Mouse (Mus musculus): ENCODE measurements at regions not wholly inside any gene's neighbourhood (a gene's known extent, or its start where the extent isn't known, plus 50 kb on each side); places are given as distances from the start of the nearest gene placed in this dataset.

GRCm38 (mm10) chr10:117547275-117547674 is 82.0 kb upstream of the Cpm start:
- TF ChIP-seq CTCF (IDR thresholded peaks at IDR 0.05; ENCODE audit: control insufficient read depth, insufficient read depth, insufficient replicate concordance, low read depth, low read length): no peak
- TF ChIP-seq POLR2A (IDR thresholded peaks at IDR 0.05; ENCODE audit: control insufficient read depth, low read depth, low read length): no peak

Measured in testis, adult 2 months (tissue).